Mouse (Mus musculus): ENCODE results near the gene Gm11084. TPM values are rescaled to one million over a fixed set of nuclear protein-coding genes. Genes with fewer than 3 reads are reported as not detected.
"Not testable (repeated sequence)": the region's sequence is repeated elsewhere in the genome, so short reads cannot be mapped to it uniquely, and the experiment has no call there.

Gene Gm11084
- polyA plus RNA-seq (2012; rRNA removed): not detected in 2 replicates

- no peak for DNase-seq (ENCODE audit: low read depth)
- TF ChIP-seq CTCF (IDR thresholded peaks at IDR 0.05; ENCODE audit: borderline replicate concordance, extremely low read depth, insufficient read depth, insufficient read length) (no peak), POLR2A (IDR thresholded peaks at IDR 0.05; ENCODE audit: borderline replicate concordance, extremely low read depth, insufficient read depth, insufficient read length, poor library complexity, severe bottlenecking) (no peak)
Observed at GRCm38 (mm10) chr2:72986616-72987015, at the start of gene Gm11084. Gene Gm11084 (minus strand): TSS chr2:72986716.

- DNase-seq (ENCODE audit: low read depth): no peak
- TF ChIP-seq CTCF (IDR thresholded peaks at IDR 0.05; ENCODE audit: borderline replicate concordance, extremely low read depth, insufficient read depth, insufficient read length) (no peak), POLR2A (IDR thresholded peaks at IDR 0.05; ENCODE audit: borderline replicate concordance, extremely low read depth, insufficient read depth, insufficient read length, poor library complexity, severe bottlenecking) (no peak)
Observed at GRCm38 (mm10) chr2:73031061-73032055, 44.8 kb upstream of the Gm11084 start.

GRCm38 (mm10) chr2:73029846-73030245, 43.3 kb upstream of the Gm11084 start:
- TF ChIP-seq POLR2A (IDR thresholded peaks at IDR 0.05; ENCODE audit: borderline replicate concordance, extremely low read depth, insufficient read depth, insufficient read length, poor library complexity, severe bottlenecking) (no peak), CTCF (IDR thresholded peaks at IDR 0.05; ENCODE audit: borderline replicate concordance, extremely low read depth, insufficient read depth, insufficient read length) (no peak)
- DNase-seq (ENCODE audit: low read depth): no peak

- DNase-seq (ENCODE audit: low read depth): no peak
- no peak for TF ChIP-seq CTCF (IDR thresholded peaks at IDR 0.05; ENCODE audit: borderline replicate concordance, extremely low read depth, insufficient read depth, insufficient read length)
- TF ChIP-seq POLR2A (IDR thresholded peaks at IDR 0.05; ENCODE audit: borderline replicate concordance, extremely low read depth, insufficient read depth, insufficient read length, poor library complexity, severe bottlenecking): no peak
Observed at GRCm38 (mm10) chr2:73028019-73028418, 41.5 kb upstream of the Gm11084 start.

- TF ChIP-seq POLR2A (IDR thresholded peaks at IDR 0.05; ENCODE audit: borderline replicate concordance, extremely low read depth, insufficient read depth, insufficient read length, poor library complexity, severe bottlenecking): no peak
- no peak for TF ChIP-seq CTCF (IDR thresholded peaks at IDR 0.05; ENCODE audit: borderline replicate concordance, extremely low read depth, insufficient read depth, insufficient read length)
Observed at GRCm38 (mm10) chr2:73027126-73027525, 40.6 kb upstream of the Gm11084 start.

GRCm38 (mm10) chr2:73023803-73024202, 37.3 kb upstream of the Gm11084 start:
- no peak for DNase-seq (ENCODE audit: low read depth)
- TF ChIP-seq POLR2A (IDR thresholded peaks at IDR 0.05; ENCODE audit: borderline replicate concordance, extremely low read depth, insufficient read depth, insufficient read length, poor library complexity, severe bottlenecking) (no peak), CTCF (IDR thresholded peaks at IDR 0.05; ENCODE audit: borderline replicate concordance, extremely low read depth, insufficient read depth, insufficient read length) (no peak)

More at GRCm38 (mm10) chr2:73027126-73027525, 40.6 kb upstream of the Gm11084 start:
- no peak for DNase-seq (ENCODE audit: low read depth)

DNA sequence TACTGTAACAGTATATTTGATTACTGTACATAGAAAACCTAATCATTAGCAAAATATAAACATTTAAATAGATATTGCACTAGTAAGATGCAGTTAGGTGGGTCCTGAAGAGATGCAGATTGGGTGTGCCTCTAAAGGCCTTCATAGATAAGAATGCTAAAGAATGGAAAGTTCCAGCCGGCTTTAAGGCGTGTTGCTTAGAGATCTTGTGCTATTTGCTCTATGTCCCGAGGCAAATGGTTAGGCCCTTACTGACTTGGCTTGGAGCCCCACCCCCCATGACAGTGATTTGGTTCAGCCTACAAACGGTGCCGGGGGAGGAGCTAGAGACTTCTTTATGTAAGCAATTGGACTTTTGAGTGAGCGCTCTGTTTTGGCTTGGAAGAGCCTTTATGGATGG, 34.5 kb upstream of the Gm11084 start:
- TF ChIP-seq POLR2A (IDR thresholded peaks at IDR 0.05; ENCODE audit: borderline replicate concordance, extremely low read depth, insufficient read depth, insufficient read length, poor library complexity, severe bottlenecking) (no peak), CTCF (IDR thresholded peaks at IDR 0.05; ENCODE audit: borderline replicate concordance, extremely low read depth, insufficient read depth, insufficient read length) (no peak)
- no peak for DNase-seq (ENCODE audit: low read depth)

- peak; percentile 87 for DNase-seq (ENCODE audit: low read depth)
- TF ChIP-seq CTCF (IDR thresholded peaks at IDR 0.05; ENCODE audit: borderline replicate concordance, extremely low read depth, insufficient read depth, insufficient read length) (no peak), POLR2A (IDR thresholded peaks at IDR 0.05; ENCODE audit: borderline replicate concordance, extremely low read depth, insufficient read depth, insufficient read length, poor library complexity, severe bottlenecking) (no peak)
Observed at GRCm38 (mm10) chr2:73019371-73020146, 33.0 kb upstream of the Gm11084 start.

DNA sequence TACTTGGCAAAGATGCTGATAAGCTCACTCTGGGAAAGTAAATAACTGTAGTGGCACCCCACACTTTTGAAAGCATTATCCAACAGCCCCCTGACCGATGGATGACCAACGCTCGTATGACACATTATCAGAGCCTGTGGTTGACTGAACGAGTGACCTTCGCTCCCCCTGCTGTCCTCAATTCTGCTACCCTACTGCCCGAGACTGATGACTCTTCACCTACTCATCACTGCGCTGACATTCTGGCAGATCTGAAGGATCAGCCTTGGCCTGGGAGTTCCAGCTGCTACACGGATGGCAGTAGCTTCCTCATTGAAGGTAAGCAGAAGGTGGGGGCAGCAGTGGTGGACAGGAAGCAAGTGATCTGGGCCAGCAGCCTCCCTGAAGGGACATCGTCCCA, 27.5 kb upstream of the Gm11084 start:
- DNase-seq (ENCODE audit: low read depth): not testable (repeated sequence)

- TF ChIP-seq POLR2A (IDR thresholded peaks at IDR 0.05; ENCODE audit: borderline replicate concordance, extremely low read depth, insufficient read depth, insufficient read length, poor library complexity, severe bottlenecking): no peak
- no peak for TF ChIP-seq CTCF (IDR thresholded peaks at IDR 0.05; ENCODE audit: borderline replicate concordance, extremely low read depth, insufficient read depth, insufficient read length)
- no peak for DNase-seq (ENCODE audit: low read depth)
Observed at GRCm38 (mm10) chr2:73012636-73013035, 26.1 kb upstream of the Gm11084 start.

DNA sequence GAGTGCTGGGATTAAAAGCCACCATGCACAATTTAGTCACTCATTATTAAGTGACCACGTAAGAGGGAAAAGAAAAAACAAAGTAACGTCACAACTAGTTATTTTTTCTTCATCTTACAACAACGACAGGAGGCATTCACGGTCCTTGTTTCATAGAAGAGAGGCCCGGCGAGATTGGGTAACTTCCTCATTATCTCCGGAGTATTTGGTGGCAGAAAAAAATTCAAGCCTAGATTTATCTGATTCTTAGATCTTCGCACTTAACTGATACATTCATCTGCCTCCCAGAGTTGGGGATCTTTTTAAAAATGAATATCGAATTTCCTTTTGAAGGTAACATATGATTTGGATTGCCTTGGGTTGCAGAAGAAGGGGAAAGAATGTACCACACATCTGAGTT, 21.0 kb upstream of the Gm11084 start:
- no peak for TF ChIP-seq POLR2A (IDR thresholded peaks at IDR 0.05; ENCODE audit: borderline replicate concordance, extremely low read depth, insufficient read depth, insufficient read length, poor library complexity, severe bottlenecking)
- no peak for TF ChIP-seq CTCF (IDR thresholded peaks at IDR 0.05; ENCODE audit: borderline replicate concordance, extremely low read depth, insufficient read depth, insufficient read length)

More for the DNA sequence above, 21.0 kb upstream of the Gm11084 start:
- no peak for DNase-seq (ENCODE audit: low read depth)
